Mouse (Mus musculus) olfactory bulb, adult 2 months (tissue): Measurements from ENCODE around the gene Slc39a1. TPM values are rescaled to one million over a fixed set of nuclear protein-coding genes. Genes with fewer than 3 reads are reported as not detected.

Experiments used
- H3K27ac ChIP-seq: fragments of 200-500 bp; 2 replicates; pipeline ENCODE4 v1.5.1; 2012; ENCODE audit warnings: low read depth, low read length; ENCODE audit not compliant: insufficient read depth
- H3K4me1 ChIP-seq: fragments of 200-500 bp; 2 replicates; pipeline ENCODE4 v1.6.1; 2012; ENCODE audit warnings: low read length; ENCODE audit not compliant: control insufficient read depth, insufficient read depth
- H3K4me3 ChIP-seq: fragments of 200-500 bp; 2 replicates; pipeline ENCODE4 v1.5.1; 2012; ENCODE audit warnings: mild to moderate bottlenecking, low read depth, low read length, moderate library complexity; ENCODE audit not compliant: insufficient read depth
- CTCF ChIP-seq: fragments of 200-500 bp; IDR thresholded peaks from 2 replicates; pipeline ENCODE4 v1.5.1; 2012; ENCODE audit warnings: low read depth, mild to moderate bottlenecking, low read length, moderate library complexity; ENCODE audit not compliant: insufficient read depth
- POLR2A ChIP-seq: fragments of 200-500 bp; IDR thresholded peaks from 2 replicates; pipeline ENCODE4 v1.6.1; 2012; ENCODE audit warnings: mild to moderate bottlenecking, low read depth, low read length, moderate library complexity; ENCODE audit not compliant: insufficient read depth
- WGBS: fragments of 180-500 bp; shearing (Covaris S2); methylation state at CpG from one replicate; pipeline ENCODE4 v1.1.7; 2018; 5-methylcytosine and 5-hydroxymethylcytosine counted together
- polyA plus RNA-seq: library from polyadenylated mRNA; stranded (reverse); fragments of >200 nt; gene quantifications from 2 replicates; pipeline ENCODE4 v1.2.4, GENCODE M21; 2012; ENCODE audit warnings: low replicate concordance; ENCODE audit not compliant: missing spikeins, insufficient read depth, insufficient read length

The Slc39a1 gene
- polyA plus RNA-seq, 1 experiment = not detected

DNA sequence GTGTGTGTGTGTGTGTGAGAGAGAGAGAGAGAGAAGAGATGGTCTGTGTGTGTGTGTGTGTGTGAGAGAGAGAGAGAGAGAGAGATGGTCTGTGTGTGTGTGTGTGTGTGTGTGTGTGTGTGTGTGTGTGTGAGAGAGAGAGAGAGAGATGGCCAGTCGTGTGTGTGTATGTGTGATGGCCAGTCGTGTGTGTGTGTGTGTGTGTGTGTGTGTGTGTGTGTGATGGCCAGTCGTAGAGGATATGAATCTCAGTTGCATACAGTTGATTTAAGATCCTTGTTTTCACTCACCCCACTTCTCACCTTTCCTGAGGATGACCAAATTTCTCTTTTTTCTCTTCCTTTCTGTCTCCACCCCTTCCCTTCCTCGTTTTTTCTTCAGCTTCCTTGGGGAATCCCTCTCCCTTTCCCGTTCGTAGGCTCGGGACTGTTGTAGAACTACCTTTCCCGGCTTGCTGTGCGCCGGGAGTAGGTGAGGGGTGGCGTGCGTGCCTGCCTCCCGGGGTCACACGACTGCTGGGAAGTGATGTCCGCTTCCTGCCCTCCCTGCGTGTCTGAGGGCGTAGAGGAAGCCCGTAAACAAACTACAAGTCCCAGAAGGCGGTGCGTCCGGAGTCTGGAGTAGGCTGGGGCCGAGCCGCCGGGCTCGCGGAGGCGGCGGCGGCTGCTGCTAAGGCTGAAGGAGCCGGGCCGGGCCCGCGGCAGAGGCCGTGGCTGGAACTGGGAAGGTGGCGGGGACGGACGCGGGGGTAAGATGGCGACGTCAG is 5.9 kb downstream of the Slc39a1 start, which contains the start of gene Crtc2:
Gene Crtc2, plus strand, starts transcription at position 511 of the 766 bp plus-strand sequence.
- Histone ChIP-seq H3K4me1 (peaks cover 8% of the 10 kb centered on the region), H3K27ac (peak within 1 kb of the TSS; percentile 70), H3K4me3 (peak within 1 kb of the TSS; percentile 93)
- under 1% methylated on average over 40 of the region's 40 CpGs for WGBS
- TF ChIP-seq POLR2A = peak; percentile 87
- TF ChIP-seq CTCF = no peak

DNA sequence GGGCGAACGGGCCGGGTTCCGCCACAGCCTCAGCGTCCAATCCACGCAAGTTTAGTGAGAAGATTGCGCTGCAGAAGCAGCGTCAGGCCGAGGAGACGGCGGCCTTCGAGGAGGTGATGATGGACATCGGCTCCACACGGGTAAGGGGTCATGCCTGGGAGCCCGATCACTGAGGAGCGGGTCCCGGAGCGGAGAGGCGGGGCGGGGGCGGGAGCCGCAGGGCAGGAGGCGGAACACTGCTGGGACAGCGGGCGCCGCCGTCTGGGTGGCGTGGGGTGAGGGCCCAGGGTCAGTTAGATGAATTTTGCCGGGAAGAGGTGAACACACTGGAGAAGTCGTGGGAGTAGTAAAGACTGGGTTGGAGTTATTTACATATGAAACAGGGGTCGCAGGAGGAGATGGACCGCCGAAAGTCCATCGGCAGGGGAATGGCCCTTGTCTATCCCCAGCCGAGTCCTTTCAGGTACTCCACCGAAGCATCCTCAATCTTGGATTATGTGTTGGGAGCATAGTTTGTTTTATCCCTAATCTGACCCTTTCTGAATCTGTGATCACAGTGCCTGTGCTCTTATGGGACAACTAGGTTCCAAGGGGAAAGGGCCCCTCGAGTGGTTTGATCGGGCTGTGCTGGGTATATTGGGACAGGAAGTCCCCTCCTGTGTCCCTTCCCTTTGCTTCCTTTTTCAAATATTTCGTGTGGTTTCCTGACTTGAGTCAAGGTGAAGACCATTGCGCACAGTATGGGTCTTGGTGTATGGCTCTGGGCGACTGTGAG is 6.6 kb downstream of the Slc39a1 start:
- 1% methylated on average over 41 of the region's 41 CpGs for WGBS
- Histone ChIP-seq H3K4me1 (peaks cover 6% of the 10 kb centered on the region), H3K4me3 (peak overlapping the region; percentile 93), H3K27ac (peak overlapping the region; percentile 70; the same call in 1 of the 2 replicates)
- TF ChIP-seq POLR2A = no peak
- no peak; the same call in 1 of the 2 replicates for TF ChIP-seq CTCF

- WGBS = 3% methylated on average over 2 of the region's 2 CpGs
- Histone ChIP-seq H3K4me3 (peak overlapping the region; percentile 93), H3K4me1 (peaks cover 6% of the 10 kb centered on the region), H3K27ac (no peak overlapping the region)
- TF ChIP-seq POLR2A (no peak), CTCF (no peak)
These were observed 7.2 kb downstream of the Slc39a1 start for GRCm38 (mm10) chr3:90255194-90255565.

- WGBS = 90% methylated on average over 14 of the region's 14 CpGs
- Histone ChIP-seq H3K4me1 (peaks cover 6% of the 10 kb centered on the region), H3K4me3 (no peak overlapping the region), H3K27ac (no peak overlapping the region)
- TF ChIP-seq POLR2A = no peak
- no peak for TF ChIP-seq CTCF
These were observed 7.9 kb downstream of the Slc39a1 start for GRCm38 (mm10) chr3:90255784-90256353.

- WGBS = 86% methylated on average over 19 of the region's 19 CpGs
- Histone ChIP-seq H3K27ac (no peak overlapping the region), H3K4me3 (no peak overlapping the region), H3K4me1 (peaks cover 6% of the 10 kb centered on the region)
- TF ChIP-seq CTCF (no peak), POLR2A (no peak)
These were observed 9.0 kb downstream of the Slc39a1 start for GRCm38 (mm10) chr3:90256731-90257530.

DNA sequence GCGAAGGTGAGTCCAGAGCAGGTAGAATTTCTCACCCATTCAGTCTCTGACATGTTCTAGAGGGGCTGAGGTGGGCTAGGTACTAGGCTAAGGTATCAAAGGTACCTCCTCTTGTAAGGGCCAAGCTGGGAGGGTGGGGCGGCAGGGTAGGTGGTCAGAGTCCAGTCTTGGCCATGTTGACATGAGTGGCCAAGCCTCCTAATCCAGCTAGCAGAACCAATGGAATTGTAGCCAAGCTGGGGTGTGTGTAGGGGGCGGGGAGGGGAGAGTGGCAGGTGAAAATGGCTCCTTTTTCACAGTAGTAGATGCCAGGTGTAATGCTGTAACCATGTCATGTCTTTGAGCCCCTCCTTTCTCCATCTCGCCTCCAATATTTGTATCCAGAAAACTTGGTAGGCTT is 10.5 kb downstream of the Slc39a1 start:
- Histone ChIP-seq H3K4me3 (no peak overlapping the region), H3K4me1 (peaks cover 6% of the 10 kb centered on the region), H3K27ac (no peak overlapping the region)
- 93% methylated on average over 4 of the region's 4 CpGs for WGBS
- TF ChIP-seq POLR2A (no peak), CTCF (no peak)

- H3K4me1 ChIP-seq = peaks cover 11% of the 10 kb centered on the region
- no peak overlapping the region for H3K27ac ChIP-seq
- whole genome bisulfite sequencing = 90% methylated on average over 5 of the region's 5 CpGs
- TF ChIP-seq POLR2A = no peak
- TF ChIP-seq CTCF = no peak
- H3K4me3 ChIP-seq = no peak overlapping the region
These were observed 15.3 kb downstream of the Slc39a1 start for GRCm38 (mm10) chr3:90263121-90263771.

DNA sequence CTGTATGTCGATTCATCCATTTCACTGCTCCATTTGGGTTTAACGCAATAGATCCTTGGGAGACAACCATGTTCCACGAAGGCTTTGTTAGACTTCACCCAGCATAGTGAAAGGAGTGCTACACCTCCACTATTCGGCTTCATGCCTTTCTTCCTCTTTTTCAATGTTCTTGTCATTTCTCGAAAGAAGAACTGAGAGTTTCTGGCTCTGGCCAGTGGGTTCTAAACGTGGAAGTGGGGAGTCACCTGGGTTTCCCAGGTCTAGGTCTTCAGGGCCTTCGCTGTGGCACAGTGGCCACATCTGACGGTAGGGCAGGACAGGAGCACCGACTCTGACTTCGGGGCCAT is 16.7 kb downstream of the Slc39a1 start:
- TF ChIP-seq POLR2A (no peak), CTCF (no peak)
- Histone ChIP-seq H3K4me1 (peaks cover 11% of the 10 kb centered on the region), H3K4me3 (peak overlapping the region; percentile 72; the same call in 1 of the 2 replicates), H3K27ac (no peak overlapping the region)
- WGBS = 26% methylated on average over 10 of the region's 10 CpGs
